Mouse (Mus musculus): ENCODE results near the gene Ttc29. TPM values are rescaled to one million over a fixed set of nuclear protein-coding genes. Genes with fewer than 3 reads are reported as not detected.
A peak's percentile ranks its signal among the peaks of the same experiment; 100 is the strongest.

Gene Ttc29
- polyA plus RNA-seq, 1 experiment from 2014 or later: 0.10 TPM

DNA sequence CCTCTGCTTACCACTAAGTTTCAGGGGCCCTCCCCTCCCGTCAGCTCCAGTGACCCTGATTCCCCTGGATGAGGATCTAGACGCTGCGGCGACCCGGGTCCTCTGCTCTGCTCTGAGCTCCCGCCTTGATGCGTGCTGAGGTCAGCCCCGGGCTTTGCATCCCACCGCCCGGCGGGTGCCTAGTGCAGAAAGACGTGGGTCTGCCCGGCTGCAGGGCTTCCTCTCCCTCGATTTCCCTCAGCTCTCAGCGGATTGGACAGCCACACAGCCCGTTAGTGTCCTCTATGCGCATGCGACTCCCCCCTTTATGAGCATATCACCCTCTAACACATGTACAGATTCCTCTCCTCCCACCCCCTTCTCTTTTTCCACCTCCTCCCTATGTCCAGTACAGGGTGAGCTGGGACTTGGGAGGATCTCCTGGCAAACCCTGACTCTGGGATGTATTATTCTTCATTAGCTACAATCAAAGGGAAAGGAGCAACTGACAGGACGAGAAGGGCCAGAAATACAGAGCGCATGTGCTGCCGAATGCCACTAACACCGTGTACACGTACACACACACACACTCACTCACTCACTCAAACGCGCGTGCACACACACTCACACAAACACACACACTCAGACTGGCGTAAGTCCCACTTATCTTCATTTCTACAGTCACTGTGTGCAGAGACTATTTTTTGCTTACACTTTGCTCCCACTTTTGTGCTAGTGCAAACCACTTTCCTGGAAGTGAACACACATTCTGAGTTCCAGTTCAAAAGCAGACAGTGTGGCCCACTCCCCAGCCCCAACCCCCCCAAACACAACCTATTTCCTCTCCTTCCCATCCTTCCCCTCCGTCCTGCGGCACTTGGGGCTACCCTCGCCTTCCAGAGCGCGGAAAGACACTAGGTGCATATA lies 224.3 kb downstream of the Ttc29 start:
- peak overlapping the region; percentile 41 for H3K4me3 ChIP-seq
- WGBS: 4% methylated on average over 32 of the region's 32 CpGs
- peaks cover 31% of the 10 kb centered on the region for H3K4me1 ChIP-seq
- no peaks in the 10 kb centered on the region for H3K36me3 ChIP-seq
- H3K9me3 ChIP-seq: no peaks in the 10 kb centered on the region
- ATAC-seq (ENCODE audit: insufficient number of reproducible peaks, low FRiP score, low TSS enrichment, low read depth): no peak
- no peak overlapping the region for H3K27ac ChIP-seq
- peaks cover 93% of the 10 kb centered on the region for H3K27me3 ChIP-seq
- no peak overlapping the region for H3K9ac ChIP-seq
- H3K4me2 ChIP-seq: peak overlapping the region; percentile 80

DNA sequence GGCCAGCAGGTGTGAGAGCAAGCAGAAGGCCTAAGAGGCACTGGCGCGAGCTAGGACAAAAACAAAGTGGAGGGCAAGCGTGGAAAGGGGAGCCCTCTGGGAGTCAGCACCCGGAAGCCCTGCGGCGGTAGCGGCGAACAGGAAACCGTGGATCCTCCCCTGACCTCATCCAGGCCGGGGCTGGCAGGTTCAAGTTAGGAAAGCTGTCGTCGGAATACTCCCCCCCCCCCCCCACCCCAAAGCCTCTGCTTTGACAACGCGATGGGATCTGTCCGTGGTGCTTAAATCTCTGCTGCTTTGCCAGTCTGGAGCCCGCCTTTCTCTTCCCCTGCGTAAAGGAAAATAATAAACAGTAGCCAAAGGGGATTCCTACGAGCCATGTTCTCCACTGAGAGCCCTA lies 225.0 kb downstream of the Ttc29 start:
- peaks cover 31% of the 10 kb centered on the region for H3K4me1 ChIP-seq
- H3K27me3 ChIP-seq: peaks cover 91% of the 10 kb centered on the region
- no peaks in the 10 kb centered on the region for H3K9me3 ChIP-seq
- peak overlapping the region; percentile 29; the same call in 1 of the 2 replicates for H3K4me2 ChIP-seq
- H3K4me3 ChIP-seq: peak overlapping the region; percentile 16; the same call in 1 of the 2 replicates
- no peaks in the 10 kb centered on the region for H3K36me3 ChIP-seq
- H3K9ac ChIP-seq: no peak overlapping the region
- ATAC-seq (ENCODE audit: insufficient number of reproducible peaks, low FRiP score, low TSS enrichment, low read depth): no peak
- under 1% methylated on average over 18 of the region's 18 CpGs for WGBS
- H3K27ac ChIP-seq: no peak overlapping the region

- Histone ChIP-seq H3K4me3 (no peak overlapping the region), H3K9me3 (no peaks in the 10 kb centered on the region), H3K36me3 (no peaks in the 10 kb centered on the region), H3K27ac (no peak overlapping the region), H3K9ac (no peak overlapping the region), H3K4me1 (peaks cover 3% of the 10 kb centered on the region), H3K4me2 (no peak overlapping the region), H3K27me3 (peaks cover 50% of the 10 kb centered on the region)
- WGBS: 78% methylated on average over 1 of the region's 1 CpGs
- ATAC-seq (ENCODE audit: insufficient number of reproducible peaks, low FRiP score, low TSS enrichment, low read depth): no peak
Measured at GRCm38 (mm10) chr8:78442781-78443180, 229.7 kb downstream of the Ttc29 start.

Other genes with a start within 250 kb of the Ttc29 start
- not detected in 2 replicates for gene Pou4f2, start 223.3 kb downstream of the Ttc29 start, polyA plus RNA-seq (2015; fragmentation: Nextera tagmentation; extraction: Ambion mirVana)

Data from limb, embryonic 15.5 days (tissue).